Mouse (Mus musculus) heart, adult 2 months (tissue): ENCODE results near the gene Tmem208.

Experiments used
- CTCF ChIP-seq: fragments of 200-600 bp; IDR thresholded peaks from 2 replicates; pipeline ENCODE4 v1.8.1; 2022; ENCODE audit warnings: antibody characterized with exemption, mild to moderate bottlenecking, moderate library complexity
- EP300 ChIP-seq: fragments of 200-500 bp; IDR thresholded peaks from 2 replicates; pipeline ENCODE4 v1.6.1; 2011; ENCODE audit warnings: low read depth, low read length, control low read depth; ENCODE audit not compliant: insufficient read depth
- POLR2A ChIP-seq: fragments of 200-500 bp; IDR thresholded peaks from 2 replicates; pipeline ENCODE4 v1.6.1; 2011; ENCODE audit warnings: mild to moderate bottlenecking, low read depth, low read length, control low read depth; ENCODE audit not compliant: insufficient read depth

GRCm38 (mm10) chr8:105330325-105330724 is 4.2 kb downstream of the Tmem208 start:
- TF ChIP-seq CTCF (no peak), POLR2A (no peak), EP300 (no peak)
